Mouse (Mus musculus) MEL (cell line): Measurements from ENCODE around the gene Fasn. TPM values are rescaled to one million over a fixed set of nuclear protein-coding genes. Genes with fewer than 3 reads are reported as not detected.

Source experiments
- DNase-seq: peaks from one replicate; pipeline ENCODE4 v3.0.0; 2011; ENCODE audit warnings: low read depth, low spot score
- H3K27ac ChIP-seq: 2 replicates; pipeline ENCODE4 v1.5.1; 2012; ENCODE audit warnings: low read depth, mild to moderate bottlenecking, control low read depth, low read length, moderate library complexity; ENCODE audit not compliant: control insufficient read depth
- H3K27me3 ChIP-seq, 2 experiments: fragments of 150-350 bp in 1 of 2; sonication (generic) in 1 of 2; 2 replicates each; pipeline ENCODE4 v1.6.1; 2012; ENCODE audit warnings: low read length in 2 of 2, mild to moderate bottlenecking in 2 of 2, improper control_type of control experiment in 1 of 2, moderate library complexity in 1 of 2; ENCODE audit not compliant: insufficient read depth in 2 of 2, control insufficient read depth in 1 of 2
- H3K36me3 ChIP-seq, 2 experiments: 2 replicates each; pipeline ENCODE4 v1.6.1; 2012 to 2014; ENCODE audit warnings: low read length in 2 of 2, improper control_type of control experiment in 1 of 2, inconsistent platforms in 1 of 2, mild to moderate bottlenecking in 1 of 2; ENCODE audit not compliant: insufficient read depth in 2 of 2, control insufficient read depth in 1 of 2
- H3K4me1 ChIP-seq, 2 experiments: fragments of 150-350 bp in 1 of 2; sonication (generic) in 1 of 2; 2 replicates each; pipeline ENCODE4 v1.6.1; 2012; ENCODE audit warnings: low read length in 2 of 2, improper control_type of control experiment in 1 of 2, mild to moderate bottlenecking in 1 of 2; ENCODE audit not compliant: insufficient read depth in 2 of 2, control insufficient read depth in 1 of 2
- H3K4me3 ChIP-seq, 2 experiments: fragments of 150-350 bp in 1 of 2; sonication (generic) in 1 of 2; 2 replicates each; pipeline ENCODE4 v1.5.1; 2012; ENCODE audit warnings: low read depth in 2 of 2, low read length in 2 of 2, mild to moderate bottlenecking in 2 of 2, moderate library complexity in 2 of 2, control low read depth in 1 of 2, improper control_type of control experiment in 1 of 2; ENCODE audit not compliant: control insufficient read depth in 1 of 2, insufficient read depth in 1 of 2
- H3K79me2 ChIP-seq: 2 replicates; pipeline ENCODE4 v1.6.1; 2012; ENCODE audit warnings: mild to moderate bottlenecking, low read length, moderate library complexity; ENCODE audit not compliant: control insufficient read depth, poor library complexity, insufficient read depth
- H3K9ac ChIP-seq: 2 replicates; pipeline ENCODE4 v1.6.1; 2012; ENCODE audit warnings: low read depth, mild to moderate bottlenecking, control low read depth, low read length, moderate library complexity; ENCODE audit not compliant: control insufficient read depth, poor library complexity, severe bottlenecking
- H3K9me3 ChIP-seq: fragments of 150-350 bp; sonication (generic); replicated peaks from 2 replicates; pipeline ENCODE4 v1.6.1; 2012; ENCODE audit warnings: mild to moderate bottlenecking, low read length, improper control_type of control experiment, moderate library complexity; ENCODE audit not compliant: insufficient read depth
- BHLHE40 ChIP-seq: IDR thresholded peaks from 2 replicates; pipeline ENCODE4 v1.6.1; 2012; ENCODE audit warnings: low read depth, mild to moderate bottlenecking, inconsistent platforms, low read length, improper control_type of control experiment, borderline replicate concordance
- CHD1 ChIP-seq: IDR thresholded peaks from 2 replicates; pipeline ENCODE4 v1.6.1; 2012; ENCODE audit warnings: low read depth, mild to moderate bottlenecking, inconsistent platforms, low read length, improper control_type of control experiment
- CHD2 ChIP-seq: IDR thresholded peaks from 2 replicates; pipeline ENCODE4 v1.6.1; 2011; ENCODE audit warnings: low read length, improper control_type of control experiment
- CTCF ChIP-seq, 3 experiments: IDR thresholded peaks in 2 of 3; conservative IDR thresholded peaks in 1 of 3; 2 replicates each; pipeline ENCODE4 v1.5.1; 2011 to 2012; ENCODE audit warnings: low read length in 3 of 3, low read depth in 2 of 3, mild to moderate bottlenecking in 2 of 3, improper control_type of control experiment in 1 of 3, inconsistent platforms in 1 of 3, mixed read lengths in 1 of 3, moderate library complexity in 1 of 3; ENCODE audit not compliant: control insufficient read depth in 1 of 3, insufficient read depth in 1 of 3, poor library complexity in 1 of 3, severe bottlenecking in 1 of 3
- EP300 ChIP-seq, 2 experiments: IDR thresholded peaks; 2 replicates each; pipeline ENCODE4 v1.6.1; 2011; ENCODE audit warnings: improper control_type of control experiment in 2 of 2, low read length in 2 of 2, low read depth in 1 of 2, mild to moderate bottlenecking in 1 of 2
- GATA1 ChIP-seq: IDR thresholded peaks from 2 replicates; pipeline ENCODE4 v1.6.1; 2011; ENCODE audit warnings: low read depth, low read length, improper control_type of control experiment
- HCFC1 ChIP-seq: IDR thresholded peaks from 2 replicates; pipeline ENCODE4 v1.6.1; 2012; ENCODE audit warnings: low read depth, mild to moderate bottlenecking, inconsistent platforms, low read length, improper control_type of control experiment, moderate library complexity
- JUND ChIP-seq: IDR thresholded peaks from 2 replicates; pipeline ENCODE4 v1.6.1; 2011; ENCODE audit warnings: low read depth, mild to moderate bottlenecking, improper control_type of control experiment, low read length
- KAT2A ChIP-seq: conservative IDR thresholded peaks from 2 replicates; pipeline ENCODE4 v1.6.1; 2012; ENCODE audit warnings: low read depth, low read length, improper control_type of control experiment, inconsistent platforms
- MAFK ChIP-seq: IDR thresholded peaks from 2 replicates; pipeline ENCODE4 v1.6.1; 2011; ENCODE audit warnings: low read depth, mild to moderate bottlenecking, low read length, improper control_type of control experiment, borderline replicate concordance
- MAX ChIP-seq: IDR thresholded peaks from 2 replicates; pipeline ENCODE4 v1.6.1; 2011; ENCODE audit warnings: low read length, improper control_type of control experiment
- MAZ ChIP-seq: IDR thresholded peaks from 2 replicates; pipeline ENCODE4 v1.6.1; 2012; ENCODE audit warnings: low read depth, mild to moderate bottlenecking, inconsistent platforms, low read length, improper control_type of control experiment
- MEF2A ChIP-seq: IDR thresholded peaks from 2 replicates; pipeline ENCODE4 v1.6.1; 2014; ENCODE audit warnings: low read depth, mild to moderate bottlenecking, inconsistent platforms, low read length, improper control_type of control experiment; ENCODE audit not compliant: poor library complexity, insufficient replicate concordance, severe bottlenecking; ENCODE audit errors: extremely low read depth
- MXI1 ChIP-seq: IDR thresholded peaks from 2 replicates; pipeline ENCODE4 v1.6.1; 2011; ENCODE audit warnings: mild to moderate bottlenecking, low read depth, low read length, improper control_type of control experiment
- MYB ChIP-seq: IDR thresholded peaks from 2 replicates; pipeline ENCODE4 v1.6.1; 2011; ENCODE audit warnings: mild to moderate bottlenecking, low read depth, low read length, improper control_type of control experiment
- MYC ChIP-seq: IDR thresholded peaks from 2 replicates; pipeline ENCODE4 v1.6.1; 2011; ENCODE audit warnings: low read depth, mild to moderate bottlenecking, low read length, improper control_type of control experiment, moderate library complexity
- NELFE ChIP-seq: IDR thresholded peaks from 2 replicates; pipeline ENCODE4 v1.6.1; 2011; ENCODE audit warnings: low read depth, low read length, improper control_type of control experiment
- NRF1 ChIP-seq: IDR thresholded peaks from 2 replicates; pipeline ENCODE4 v1.6.1; 2014; ENCODE audit warnings: low read depth, mild to moderate bottlenecking, inconsistent platforms, low read length, improper control_type of control experiment, moderate library complexity; ENCODE audit not compliant: poor library complexity, insufficient read depth, severe bottlenecking
- POLR2A ChIP-seq, 2 experiments: IDR thresholded peaks; 2 replicates each; pipeline ENCODE4 v1.6.1; 2011 to 2012; ENCODE audit warnings: low read length in 2 of 2, mild to moderate bottlenecking in 2 of 2, control low read depth in 1 of 2, improper control_type of control experiment in 1 of 2, low read depth in 1 of 2, moderate library complexity in 1 of 2; ENCODE audit not compliant: control insufficient read depth in 1 of 2, insufficient read depth in 1 of 2, poor library complexity in 1 of 2
- POLR2AphosphoS2 ChIP-seq: IDR thresholded peaks from 2 replicates; pipeline ENCODE4 v1.6.1; 2011; ENCODE audit warnings: low read length, improper control_type of control experiment
- RAD21 ChIP-seq: IDR thresholded peaks from 2 replicates; pipeline ENCODE4 v1.6.1; 2011; ENCODE audit warnings: mild to moderate bottlenecking, low read depth, low read length, improper control_type of control experiment
- SIN3A ChIP-seq: IDR thresholded peaks from 2 replicates; pipeline ENCODE4 v1.6.1; 2012; ENCODE audit warnings: low read length, improper control_type of control experiment, inconsistent platforms
- SMC3 ChIP-seq: IDR thresholded peaks from 2 replicates; pipeline ENCODE4 v1.6.1; 2011; ENCODE audit warnings: low read depth, low read length, improper control_type of control experiment
- TAL1 ChIP-seq: IDR thresholded peaks from 2 replicates; pipeline ENCODE4 v1.6.1; 2012; ENCODE audit warnings: mild to moderate bottlenecking, inconsistent platforms, low read length, moderate library complexity, mixed read lengths
- UBTF ChIP-seq: IDR thresholded peaks from 2 replicates; pipeline ENCODE4 v1.6.1; 2012; ENCODE audit warnings: low read depth, mild to moderate bottlenecking, inconsistent platforms, low read length, improper control_type of control experiment, moderate library complexity, borderline replicate concordance; ENCODE audit not compliant: insufficient read depth
- USF1 ChIP-seq: IDR thresholded peaks from 2 replicates; pipeline ENCODE4 v1.6.1; 2014; ENCODE audit warnings: low read depth, mild to moderate bottlenecking, inconsistent platforms, low read length, improper control_type of control experiment, moderate library complexity
- USF2 ChIP-seq, 2 experiments: IDR thresholded peaks; 2 replicates each; pipeline ENCODE4 v1.6.1; 2011 to 2012; ENCODE audit warnings: improper control_type of control experiment in 2 of 2, low read length in 2 of 2, borderline replicate concordance in 1 of 2, inconsistent platforms in 1 of 2, low read depth in 1 of 2, mild to moderate bottlenecking in 1 of 2; ENCODE audit not compliant: insufficient read depth in 1 of 2
- ZC3H11A ChIP-seq: IDR thresholded peaks from 2 replicates; pipeline ENCODE4 v1.6.1; 2012; ENCODE audit warnings: low read depth, mild to moderate bottlenecking, inconsistent platforms, low read length, improper control_type of control experiment
- ZKSCAN1 ChIP-seq: IDR thresholded peaks from 2 replicates; pipeline ENCODE4 v1.6.1; 2012; ENCODE audit warnings: low read depth, mild to moderate bottlenecking, inconsistent platforms, low read length, improper control_type of control experiment, moderate library complexity
- ZMIZ1 ChIP-seq: IDR thresholded peaks from 2 replicates; pipeline ENCODE4 v1.6.1; 2012; ENCODE audit warnings: low read depth, mild to moderate bottlenecking, inconsistent platforms, low read length, improper control_type of control experiment, moderate library complexity
- polyA plus RNA-seq, 2 experiments: library from polyadenylated mRNA; stranded (reverse) in 1 of 2; unstranded in 1 of 2; fragments of >175 nt in 1 of 2; fragments of >200 nt in 1 of 2; gene quantifications; 2 replicates each; pipeline versions ENCODE4 v1.2.1 to v1.2.4; 2012; ENCODE audit warnings: low replicate concordance in 2 of 2, low read depth in 1 of 2; ENCODE audit not compliant: insufficient read length in 2 of 2, insufficient read depth in 1 of 2, missing spikeins in 1 of 2
- total RNA-seq: library from RNA; depleted of rRNA; stranded (reverse); fragments of 300-350 nt; gene quantifications from 2 replicates; pipeline ENCODE4 v1.2.3, GENCODE M21; 2012

Fasn gene
- total and polyA plus RNA-seq, 3 experiments: 256 to 342 (median 313) TPM

GRCm38 (mm10) chr11:120865816-120866215, 41.5 kb upstream of the Fasn start:
- no peaks in the 10 kb centered on the region for H3K9me3 ChIP-seq

DNA sequence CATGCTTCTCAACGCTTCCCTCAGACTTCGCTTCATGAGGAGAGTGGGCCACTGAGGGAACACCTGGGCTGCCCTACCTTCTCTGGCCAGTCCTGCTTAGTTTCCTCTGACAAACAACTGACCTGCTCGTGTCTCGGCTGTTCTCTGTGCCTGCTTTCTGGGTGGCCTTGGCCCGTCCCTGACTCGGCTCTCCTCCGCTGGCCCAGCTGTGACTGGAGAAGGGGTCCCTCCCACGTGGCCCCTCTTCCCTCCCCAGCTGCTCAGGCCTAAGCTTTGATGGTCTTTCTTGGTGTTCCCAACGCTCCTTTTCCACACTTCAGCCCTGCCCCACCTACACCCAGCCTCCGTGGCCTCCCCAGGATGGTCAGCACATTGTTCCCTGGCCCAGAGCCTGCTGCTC, 38.5 kb upstream of the Fasn start:
- no peak overlapping the region for H3K9ac ChIP-seq
- H3K4me1 ChIP-seq: no peaks in the 10 kb centered on the region
- no peak overlapping the region for H3K27ac ChIP-seq
- H3K27me3 ChIP-seq: no peaks in the 10 kb centered on the region
- H3K4me3 ChIP-seq: no peak overlapping the region
- H3K79me2 ChIP-seq: no peaks in the 10 kb centered on the region
- no peaks in the 10 kb centered on the region for H3K36me3 ChIP-seq
- TF ChIP-seq CHD1 (no peak), JUND (no peak), GATA1 (no peak), POLR2AphosphoS2 (no peak), MAX (no peak), RAD21 (no peak), MAZ (no peak), MXI1 (no peak), BHLHE40 (no peak), ZC3H11A (no peak), SIN3A (no peak), MYB (no peak), UBTF (no peak), ZMIZ1 (no peak), TAL1 (no peak), USF1 (no peak), ZKSCAN1 (no peak), POLR2A (IDR thresholded peaks at IDR 0.05; ENCODE audit: control insufficient read depth in 1 of 2, insufficient read depth in 1 of 2, low read depth in 1 of 2, low read length in 2 of 2, poor library complexity in 1 of 2) (no peak), KAT2A (no peak), EP300 (IDR thresholded peaks at IDR 0.05; ENCODE audit: low read depth in 1 of 2, low read length in 2 of 2) (no peak)
- DNase-seq: no peak
- no peaks in the 10 kb centered on the region for H3K9me3 ChIP-seq

More at GRCm38 (mm10) chr11:120865816-120866215, 41.5 kb upstream of the Fasn start:
- DNase-seq: no peak
- H3K36me3 ChIP-seq: no peaks in the 10 kb centered on the region
- H3K27ac ChIP-seq: no peak overlapping the region
- no peaks in the 10 kb centered on the region for H3K79me2 ChIP-seq
- TF ChIP-seq KAT2A: no peak
- TF ChIP-seq CTCF (IDR thresholded peaks at IDR 0.05 in 2 of 3, conservative IDR thresholded peaks at IDR 0.05 in 1 of 3; ENCODE audit: control insufficient read depth in 1 of 3, insufficient read depth in 1 of 3, low read depth in 2 of 3, low read length in 3 of 3, poor library complexity in 1 of 3, severe bottlenecking in 1 of 3): no peak
- TF ChIP-seq HCFC1: no peak
- TF ChIP-seq NRF1: no peak
- no peak for TF ChIP-seq CHD2
- TF ChIP-seq USF1: no peak
- no peak for TF ChIP-seq MEF2A
- no peak for TF ChIP-seq MYC
- TF ChIP-seq USF2 (IDR thresholded peaks at IDR 0.05; ENCODE audit: borderline replicate concordance in 1 of 2, insufficient read depth in 1 of 2, low read depth in 1 of 2, low read length in 2 of 2): no peak
- no peak for TF ChIP-seq MAFK
- no peak for TF ChIP-seq NELFE
- TF ChIP-seq ZC3H11A: no peak
- TF ChIP-seq TAL1: no peak
- TF ChIP-seq JUND: no peak
- no peak for TF ChIP-seq POLR2AphosphoS2
- TF ChIP-seq RAD21: no peak
- no peak for TF ChIP-seq SMC3
- no peak for TF ChIP-seq POLR2A (IDR thresholded peaks at IDR 0.05; ENCODE audit: control insufficient read depth in 1 of 2, insufficient read depth in 1 of 2, low read depth in 1 of 2, low read length in 2 of 2, poor library complexity in 1 of 2)
- TF ChIP-seq MAZ: no peak
- no peaks in the 10 kb centered on the region for H3K27me3 ChIP-seq
- H3K4me3 ChIP-seq: no peak overlapping the region
- no peaks in the 10 kb centered on the region for H3K4me1 ChIP-seq
- H3K9ac ChIP-seq: no peak overlapping the region
